Mouse (Mus musculus) C2C12 (cell line): Measurements from ENCODE around the gene Pard6b.

Source experiments
- CEBPB ChIP-seq: IDR thresholded peaks from one replicate; pipeline ENCODE4 v1.6.1; 2011; ENCODE audit warnings: low read depth, mild to moderate bottlenecking, control low read depth, moderate library complexity
- CTCF ChIP-seq: IDR thresholded peaks from one replicate; pipeline ENCODE4 v1.5.1; 2011; ENCODE audit not compliant: control insufficient read depth, insufficient read depth, insufficient read length
- FOSL1 ChIP-seq: IDR thresholded peaks from one replicate; pipeline ENCODE4 v1.8.0; 2011; ENCODE audit warnings: mild to moderate bottlenecking, low read length; ENCODE audit not compliant: poor library complexity, insufficient read depth, severe bottlenecking
- MAX ChIP-seq: IDR thresholded peaks from one replicate; pipeline ENCODE4 v1.6.1; 2011; ENCODE audit warnings: mild to moderate bottlenecking, control low read depth
- MYOD1 ChIP-seq: IDR thresholded peaks from one replicate; pipeline ENCODE4 v1.6.1; 2011; ENCODE audit warnings: low read depth; ENCODE audit not compliant: control insufficient read depth, insufficient read length
- MYOG ChIP-seq: IDR thresholded peaks from one replicate; pipeline ENCODE4 v1.6.1; 2011; ENCODE audit not compliant: control insufficient read depth, insufficient read length; ENCODE audit errors: extremely low read depth
- USF1 ChIP-seq: IDR thresholded peaks from one replicate; pipeline ENCODE4 v1.6.1; 2011; ENCODE audit warnings: low read depth, mild to moderate bottlenecking, control low read depth, moderate library complexity

DNA sequence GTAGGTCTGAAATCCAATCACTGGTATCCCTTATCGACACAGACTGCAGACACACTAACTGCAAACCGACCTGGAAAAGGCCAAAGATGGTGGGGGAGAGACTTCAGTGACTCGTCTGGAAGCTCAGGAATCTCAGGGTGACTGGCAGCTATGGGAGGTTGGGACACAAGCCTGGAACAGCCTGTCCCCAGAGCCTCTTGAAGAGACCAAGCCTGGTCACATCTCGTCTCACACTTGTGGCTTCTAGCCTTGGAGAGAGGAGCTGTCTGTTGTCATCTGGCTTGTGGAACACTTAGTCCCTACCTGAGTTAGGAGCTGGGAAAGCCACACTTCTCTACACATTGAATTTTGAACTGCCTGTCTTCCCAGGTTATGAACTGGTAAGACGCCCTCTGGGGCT, 10.4 kb upstream of the Pard6b start:
- no peak for TF ChIP-seq CTCF
- TF ChIP-seq MAX = no peak
- no peak for TF ChIP-seq USF1
- no peak for TF ChIP-seq CEBPB
- no peak for TF ChIP-seq MYOD1
- TF ChIP-seq FOSL1 = no peak
- TF ChIP-seq MYOG = no peak
